ENCODE assay signal across 10 mouse cellular contexts in genomic region chr1:99774144-99774543, GRCm38 (mm10). TPM values are rescaled to one million over a fixed set of nuclear protein-coding genes. Genes with fewer than 3 reads are reported as not detected.
A peak's percentile ranks its signal among the peaks of the same experiment; 100 is the strongest.
DNase-seq lines count a peak whose midpoint lies in the region; ATAC-seq and TF ChIP-seq lines count a peak whose summit lies in the region.
"Had no signal": no experiment of that assay in that cellular context is flagged by ENCODE, and none has a peak within 500 bp of the region (broad histone marks: within the 10 kb centered on the region; RNA-seq: fewer than 3 reads in every experiment).

No protein-coding gene starts in this region.

- H3K4me3 ChIP-seq in liver, adult 2 months (ENCODE audit: insufficient read depth, low read depth, low read length), result no peak overlapping the region
- H3K4me3 ChIP-seq in liver, embryonic 12.5 days, result no peak overlapping the region
- H3K4me3 ChIP-seq in hindbrain, embryonic 16.5 days (ENCODE audit: low read length), result peak overlapping the region; percentile 32
- H3K4me3 ChIP-seq in midbrain, embryonic 13.5 days (replicated peaks), result no peak overlapping the region

- TF ChIP-seq POLR2A in liver, adult 2 months (IDR thresholded peaks at IDR 0.05; ENCODE audit: extremely low read depth, insufficient read depth, low read length), result no peak

- no peaks in the 10 kb centered on the region for H3K9me3 ChIP-seq in liver, embryonic 12.5 days (replicated peaks)
- H3K9me3 ChIP-seq in hindbrain, embryonic 16.5 days (ENCODE audit: control insufficient read depth, low read length), result no peaks in the 10 kb centered on the region
- no peaks in the 10 kb centered on the region for H3K9me3 ChIP-seq in midbrain, embryonic 13.5 days

- WGBS in liver, adult 2 months, result 8% methylated on average over 4 of the region's 4 CpGs
- WGBS in liver, embryonic 12.5 days (ENCODE audit: insufficient replicate concordance), result 4% methylated on average over 4 of the region's 4 CpGs
- 6% methylated on average over 4 of the region's 4 CpGs for WGBS in hindbrain, embryonic 16.5 days
- 3% methylated on average over 4 of the region's 4 CpGs for WGBS in midbrain, embryonic 13.5 days

- DNase-seq in liver, adult 2 months (ENCODE audit: extremely low read depth, low read depth, low spot score), result peak; percentile 6
- peak; percentile 69 for DNase-seq in embryo, embryonic 10.5 days (ENCODE audit: low spot score)
- DNase-seq in lung, postnatal 25 days (ENCODE audit: low spot score), result no peak
- no peak for DNase-seq in urinary bladder, postnatal 25 days (ENCODE audit: low spot score)
- DNase-seq in heart, adult 11 months, result no peak

- H3K79me2 ChIP-seq in liver, adult 2 months (ENCODE audit: control insufficient read depth, insufficient read depth, low read length), result no peaks in the 10 kb centered on the region

- no peaks in the 10 kb centered on the region for H3K27me3 ChIP-seq in liver, adult 2 months (ENCODE audit: control insufficient read depth, insufficient read depth, low read length)
- H3K27me3 ChIP-seq in liver, embryonic 12.5 days (replicated peaks), result no peaks in the 10 kb centered on the region
- no peaks in the 10 kb centered on the region for H3K27me3 ChIP-seq in hindbrain, embryonic 16.5 days (replicated peaks; ENCODE audit: control insufficient read depth, insufficient read depth, low read length)
- H3K27me3 ChIP-seq in midbrain, embryonic 13.5 days, result no peaks in the 10 kb centered on the region

- no peak overlapping the region for H3K27ac ChIP-seq in liver, adult 2 months (replicated peaks; ENCODE audit: insufficient read depth, low read depth, low read length)
- no peak overlapping the region for H3K27ac ChIP-seq in liver, embryonic 12.5 days
- H3K27ac ChIP-seq in hindbrain, embryonic 16.5 days (ENCODE audit: low read depth, low read length), result no peak overlapping the region
- no peak overlapping the region for H3K27ac ChIP-seq in midbrain, embryonic 13.5 days

- H3K9ac ChIP-seq in liver, adult 2 months (ENCODE audit: low read depth, low read length), result no peak overlapping the region
- no peak overlapping the region for H3K9ac ChIP-seq in liver, embryonic 12.5 days
- H3K9ac ChIP-seq in hindbrain, embryonic 16.5 days (ENCODE audit: low read depth, low read length), result no peak overlapping the region
- no peak overlapping the region for H3K9ac ChIP-seq in midbrain, embryonic 13.5 days (replicated peaks)

- no peaks in the 10 kb centered on the region for H3K36me3 ChIP-seq in liver, adult 2 months (ENCODE audit: control insufficient read depth, insufficient read depth, low read length)
- H3K36me3 ChIP-seq in liver, embryonic 12.5 days, result no peaks in the 10 kb centered on the region
- H3K36me3 ChIP-seq in hindbrain, embryonic 16.5 days (ENCODE audit: control insufficient read depth, insufficient read depth, low read length), result no peaks in the 10 kb centered on the region
- no peaks in the 10 kb centered on the region for H3K36me3 ChIP-seq in midbrain, embryonic 13.5 days

- no peak for TF ChIP-seq CTCF in liver, adult 2 months (IDR thresholded peaks at IDR 0.05; ENCODE audit: low read depth, low read length)

- no peak overlapping the region for H3K4me2 ChIP-seq in liver, embryonic 12.5 days
- peak overlapping the region; percentile 39 for H3K4me2 ChIP-seq in hindbrain, embryonic 16.5 days (ENCODE audit: low read length)
- H3K4me2 ChIP-seq in midbrain, embryonic 13.5 days (replicated peaks), result no peak overlapping the region; the same call in 1 of the 2 replicates

- no peak for ATAC-seq in liver, embryonic 12.5 days
- ATAC-seq in hindbrain, embryonic 16.5 days, result peak; percentile 71
- ATAC-seq in midbrain, embryonic 13.5 days, result peak; percentile 60

- no peaks in the 10 kb centered on the region for H3K4me1 ChIP-seq in liver, adult 2 months (ENCODE audit: control insufficient read depth, insufficient read depth, low read length)
- no peaks in the 10 kb centered on the region for H3K4me1 ChIP-seq in liver, embryonic 12.5 days
- no peaks in the 10 kb centered on the region for H3K4me1 ChIP-seq in hindbrain, embryonic 16.5 days (ENCODE audit: control insufficient read depth, insufficient read depth, low read depth, low read length)
- H3K4me1 ChIP-seq in midbrain, embryonic 13.5 days (replicated peaks), result peaks cover 9% of the 10 kb centered on the region; the same call in 1 of the 2 replicates

RNA-seq across cellular contexts. Expression of gene Cntnap5b, which starts 1.6 kb away (rescaled TPM):
- not detected in 2 replicates for total RNA-seq in liver, adult 2 months (2014; rRNA removed)
- polyA plus RNA-seq in liver, adult 2 months (2012; rRNA removed), result not detected in 2 replicates
- polyA plus RNA-seq in liver, embryonic 12.5 days (2016; fragmentation: Nextera tagmentation; extraction: Ambion mirVana), result not detected in 2 replicates
- 3.6 and 4.2 TPM in 2 replicates for polyA plus RNA-seq in hindbrain, embryonic 16.5 days (2015; fragmentation: Nextera tagmentation; extraction: Ambion mirVana)
- 1.0 and 1.1 TPM in 2 replicates for polyA plus RNA-seq in midbrain, embryonic 13.5 days (2015; fragmentation: Nextera tagmentation; extraction: Ambion mirVana)
- total RNA-seq: hematopoietic stem cell, adult 5-6 weeks; neutrophil, adult 5-6 weeks had no signal

Comparison
In these comparisons a context has a peak if more than half of its experiments do, and no peak if none do; other contexts are left out.
1. DNase-seq: peak in liver, adult 2 months (single experiment) and embryo, embryonic 10.5 days (single experiment); none in lung, postnatal 25 days (single experiment), urinary bladder, postnatal 25 days (single experiment) and heart, adult 11 months (single experiment).